7 mouse cellular contexts compared by ENCODE assay signal in the genomic region with DNA sequence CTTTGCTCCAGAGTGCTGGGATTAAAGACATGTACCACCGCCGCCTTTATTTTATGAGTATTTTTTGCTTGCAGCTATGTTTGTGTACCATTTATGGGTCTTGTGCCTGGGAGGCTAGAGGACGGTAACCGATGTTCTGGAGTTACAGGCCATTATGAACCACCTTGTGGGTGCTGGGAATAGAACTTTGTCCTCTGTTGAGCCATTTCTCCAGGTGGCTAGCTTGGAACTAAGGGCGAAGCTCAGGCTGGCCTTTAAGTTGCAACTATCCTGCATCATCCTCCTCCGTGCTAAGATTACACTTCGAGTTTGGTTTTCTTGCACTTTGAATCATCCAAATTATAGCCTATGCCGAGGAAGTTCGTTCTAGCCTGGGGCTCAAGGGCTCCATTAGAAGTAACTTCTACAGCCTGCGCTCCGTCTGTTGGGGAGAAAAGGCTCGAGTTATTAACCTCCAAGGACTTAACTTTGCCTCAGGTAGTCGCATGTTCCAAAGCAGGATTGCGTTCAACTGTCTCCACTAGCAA. TPM values are rescaled to one million over a fixed set of nuclear protein-coding genes. Genes with fewer than 3 reads are reported as not detected.
DNase-seq lines count a peak whose midpoint lies in the region; ATAC-seq and TF ChIP-seq lines count a peak whose summit lies in the region.

No protein-coding gene starts in this region.

- no peak for TF ChIP-seq POLR2A in lung, adult 2 months (IDR thresholded peaks at IDR 0.05; ENCODE audit: borderline replicate concordance, extremely low read depth, low read depth, low read length)

- no peaks in the 10 kb centered on the region for H3K27me3 ChIP-seq in embryonic facial prominence, embryonic 15.5 days
- 0 out of 2 replicates have a peak, but pooled peaks cover 7% of the 10 kb centered on the region for H3K27me3 ChIP-seq in neural tube, embryonic 15.5 days (replicated peaks)

- ATAC-seq in embryonic facial prominence, embryonic 15.5 days (ENCODE audit: insufficient number of reproducible peaks, low FRiP score, low TSS enrichment, low read depth): peak; percentile 25; the same call in 1 of the 2 replicates
- ATAC-seq in neural tube, embryonic 15.5 days (ENCODE audit: low FRiP score): no peak

- H3K4me2 ChIP-seq in embryonic facial prominence, embryonic 15.5 days (replicated peaks): peak overlapping the region; percentile 83
- peak overlapping the region; percentile 89 for H3K4me2 ChIP-seq in neural tube, embryonic 15.5 days

- 0 out of 2 replicates have a peak overlapping the region, but pooled peaks have one; percentile 41 for H3K9ac ChIP-seq in embryonic facial prominence, embryonic 15.5 days
- H3K9ac ChIP-seq in neural tube, embryonic 15.5 days (replicated peaks): peak overlapping the region; percentile 38; the same call in 1 of the 2 replicates

- H3K36me3 ChIP-seq in embryonic facial prominence, embryonic 15.5 days: peaks cover 12% of the 10 kb centered on the region
- peaks cover 11% of the 10 kb centered on the region for H3K36me3 ChIP-seq in neural tube, embryonic 15.5 days

- WGBS in lung, adult 2 months: 9% methylated on average over 14 of the region's 14 CpGs
- 8% methylated on average over 14 of the region's 14 CpGs for WGBS in embryonic facial prominence, embryonic 15.5 days
- 1% methylated on average over 14 of the region's 14 CpGs for WGBS in large intestine, adult 2 months
- 12% methylated on average over 14 of the region's 14 CpGs for WGBS in neural tube, embryonic 15.5 days

- peak overlapping the region; percentile 76 for H3K4me3 ChIP-seq in lung, adult 2 months (replicated peaks; ENCODE audit: extremely low read depth, low read depth, low read length)
- peak overlapping the region; percentile 69 for H3K4me3 ChIP-seq in embryonic facial prominence, embryonic 15.5 days (replicated peaks)
- H3K4me3 ChIP-seq in neural tube, embryonic 15.5 days (replicated peaks): peak overlapping the region; percentile 94

- H3K27ac ChIP-seq in embryonic facial prominence, embryonic 15.5 days (replicated peaks): peak overlapping the region; percentile 31
- 0 out of 2 replicates have a peak overlapping the region, but pooled peaks have one; percentile 50 for H3K27ac ChIP-seq in neural tube, embryonic 15.5 days (replicated peaks)

- H3K4me1 ChIP-seq in lung, adult 2 months (ENCODE audit: control insufficient read depth, insufficient read depth, low read length): peaks cover 3% of the 10 kb centered on the region
- H3K4me1 ChIP-seq in embryonic facial prominence, embryonic 15.5 days: peaks cover 16% of the 10 kb centered on the region
- H3K4me1 ChIP-seq in neural tube, embryonic 15.5 days: peaks cover 13% of the 10 kb centered on the region

- no peak for DNase-seq in lung, adult 2 months
- no peak for DNase-seq in lung, adult 18-20 months
- DNase-seq in large intestine, adult 2 months (ENCODE audit: low read depth, low spot score): peak; percentile 7
- no peak for DNase-seq in thymus, postnatal 36 days
- DNase-seq in gastrocnemius, postnatal 25 days: no peak

- H3K9me3 ChIP-seq in embryonic facial prominence, embryonic 15.5 days (replicated peaks): no peaks in the 10 kb centered on the region
- no peaks in the 10 kb centered on the region for H3K9me3 ChIP-seq in neural tube, embryonic 15.5 days (replicated peaks)

- no peak for TF ChIP-seq CTCF in lung, adult 2 months (IDR thresholded peaks at IDR 0.05; ENCODE audit: insufficient read depth, low read length)

RNA-seq across cellular contexts. Expression of a gene that starts 0.4 kb away (rescaled TPM):
- 4.1 and 4.5 TPM in 2 replicates for polyA plus RNA-seq in lung, adult 2 months (2012; rRNA removed)
- 18.2 and 21.6 TPM in 2 replicates for polyA plus RNA-seq in embryonic facial prominence, embryonic 15.5 days (2015; fragmentation: Nextera tagmentation; extraction: Ambion mirVana)
- polyA plus RNA-seq in large intestine, adult 2 months (2012; rRNA removed): 4.5 and 5.9 TPM in 2 replicates
- 15.0 and 19.9 TPM in 2 replicates for polyA plus RNA-seq in neural tube, embryonic 15.5 days (2015; fragmentation: Nextera tagmentation; extraction: Ambion mirVana)
- total RNA-seq in gastrocnemius, postnatal 25 days (2021): 10 to 100 TPM in 1 of 2 experiments, 1 to 10 TPM in 1; 9.1 to 12.6 TPM
